Mouse (Mus musculus) CH12.LX (cell line): ENCODE data around the gene Fam49a. TPM values are rescaled to one million over a fixed set of nuclear protein-coding genes. Genes with fewer than 3 reads are reported as not detected.
"Not testable (repeated sequence)": the region's sequence is repeated elsewhere in the genome, so short reads cannot be mapped to it uniquely, and the experiment has no call there.

ENCODE experiments used
- DNase-seq: peaks from one replicate; pipeline ENCODE4 v3.0.0-alpha.2; 2013; ENCODE audit errors: extremely low read depth
- H3K27ac ChIP-seq: 2 replicates; pipeline ENCODE4 v1.5.1; 2012; ENCODE audit warnings: low read depth, mild to moderate bottlenecking, control low read depth, moderate library complexity; ENCODE audit not compliant: insufficient read depth
- H3K27me3 ChIP-seq: replicated peaks from 2 replicates; pipeline ENCODE3; 2012; ENCODE audit warnings: inconsistent platforms
- H3K36me3 ChIP-seq, 2 experiments: replicated peaks in 1 of 2; 2 replicates each; pipeline versions ENCODE3 to v1.6.1; 2012; ENCODE audit warnings: inconsistent platforms in 1 of 2, low read length in 1 of 2, mild to moderate bottlenecking in 1 of 2, mixed read lengths in 1 of 2, moderate library complexity in 1 of 2; ENCODE audit not compliant: control insufficient read depth in 1 of 2, insufficient read depth in 1 of 2
- H3K4me1 ChIP-seq, 2 experiments: 2 replicates each; pipeline ENCODE4 v1.6.1; 2012; ENCODE audit warnings: inconsistent platforms in 1 of 2, moderate library complexity in 1 of 2; ENCODE audit not compliant: insufficient read depth in 2 of 2, control insufficient read depth in 1 of 2
- H3K4me2 ChIP-seq: 2 replicates; pipeline ENCODE4 v1.6.1; 2012; ENCODE audit warnings: low read depth, mild to moderate bottlenecking, control low read depth; ENCODE audit not compliant: poor library complexity, insufficient read depth, severe bottlenecking
- H3K4me3 ChIP-seq, 3 experiments: fragments of 150-350 bp in 1 of 3; sonication (generic) in 1 of 3; replicated peaks in 1 of 3; 2 replicates each; pipeline versions ENCODE3 to v1.5.1; 2011 to 2012; ENCODE audit warnings: low read depth in 2 of 3, low read length in 2 of 3, mild to moderate bottlenecking in 2 of 3, moderate library complexity in 2 of 3, control low read depth in 1 of 3, improper control_type of control experiment in 1 of 3, inconsistent platforms in 1 of 3, mixed read lengths in 1 of 3; ENCODE audit not compliant: poor library complexity in 1 of 3
- H3K79me2 ChIP-seq: replicated peaks from 2 replicates; pipeline ENCODE4 v1.6.1; 2012; ENCODE audit warnings: mild to moderate bottlenecking, moderate library complexity; ENCODE audit not compliant: control insufficient read depth, poor library complexity, insufficient read depth, severe bottlenecking; ENCODE audit errors: extremely low read depth
- H3K9ac ChIP-seq: 2 replicates; pipeline ENCODE4 v1.6.1; 2012; ENCODE audit warnings: low read depth, mild to moderate bottlenecking, control low read depth, moderate library complexity; ENCODE audit not compliant: insufficient read depth
- H3K9me3 ChIP-seq: replicated peaks from 2 replicates; pipeline ENCODE3; 2012; ENCODE audit warnings: low read length, inconsistent platforms, mixed read lengths
- CHD2 ChIP-seq: IDR thresholded peaks from 2 replicates; pipeline ENCODE4 v1.6.1; 2011; ENCODE audit warnings: low read length, improper control_type of control experiment
- CTCF ChIP-seq, 2 experiments: IDR thresholded peaks in 1 of 2; conservative IDR thresholded peaks in 1 of 2; 2 replicates each; pipeline ENCODE4 v1.5.1; 2011 to 2012; ENCODE audit warnings: low read depth in 2 of 2, low read length in 2 of 2, improper control_type of control experiment in 1 of 2, inconsistent platforms in 1 of 2, mild to moderate bottlenecking in 1 of 2, moderate library complexity in 1 of 2
- ELF1 ChIP-seq: IDR thresholded peaks from 2 replicates; pipeline ENCODE4 v1.6.1; 2014; ENCODE audit warnings: low read depth, mild to moderate bottlenecking, inconsistent platforms, low read length, improper control_type of control experiment
- GABPA ChIP-seq: IDR thresholded peaks from 2 replicates; pipeline ENCODE4 v1.6.1; 2012; ENCODE audit warnings: low read depth, low read length, improper control_type of control experiment, inconsistent platforms; ENCODE audit not compliant: insufficient replicate concordance
- HCFC1 ChIP-seq: IDR thresholded peaks from 2 replicates; pipeline ENCODE4 v1.6.1; 2012; ENCODE audit warnings: low read depth, mild to moderate bottlenecking, inconsistent platforms, low read length, improper control_type of control experiment
- IRF4 ChIP-seq: IDR thresholded peaks from 2 replicates; pipeline ENCODE4 v1.6.1; 2014; ENCODE audit warnings: low read depth, mild to moderate bottlenecking, inconsistent platforms, low read length, improper control_type of control experiment
- KAT2A ChIP-seq: IDR thresholded peaks from 2 replicates; pipeline ENCODE4 v1.6.1; 2012; ENCODE audit warnings: low read length, improper control_type of control experiment, inconsistent platforms; ENCODE audit not compliant: insufficient replicate concordance
- MAFK ChIP-seq: IDR thresholded peaks from 2 replicates; pipeline ENCODE4 v1.6.1; 2011; ENCODE audit warnings: low read length, improper control_type of control experiment; ENCODE audit not compliant: insufficient replicate concordance
- MAX ChIP-seq: IDR thresholded peaks from 2 replicates; pipeline ENCODE4 v1.6.1; 2011; ENCODE audit warnings: low read length, improper control_type of control experiment
- MYC ChIP-seq: IDR thresholded peaks from 2 replicates; pipeline ENCODE4 v1.6.1; 2011; ENCODE audit warnings: low read depth, mild to moderate bottlenecking, improper control_type of control experiment, low read length
- NELFE ChIP-seq: IDR thresholded peaks from 2 replicates; pipeline ENCODE4 v1.6.1; 2011; ENCODE audit warnings: low read depth, low read length, improper control_type of control experiment
- NRF1 ChIP-seq: IDR thresholded peaks from 2 replicates; pipeline ENCODE4 v1.6.1; 2014; ENCODE audit warnings: low read depth, mild to moderate bottlenecking, inconsistent platforms, low read length, improper control_type of control experiment, moderate library complexity
- PAX5 ChIP-seq: IDR thresholded peaks from 2 replicates; pipeline ENCODE4 v1.6.1; 2012; ENCODE audit warnings: low read length, inconsistent platforms, mixed read lengths
- POLR2AphosphoS2 ChIP-seq: IDR thresholded peaks from 2 replicates; pipeline ENCODE4 v1.6.1; 2011; ENCODE audit warnings: low read depth, low read length, improper control_type of control experiment
- RAD21 ChIP-seq: IDR thresholded peaks from 2 replicates; pipeline ENCODE4 v1.6.1; 2011; ENCODE audit warnings: low read depth, mild to moderate bottlenecking, low read length, improper control_type of control experiment, moderate library complexity
- RCOR1 ChIP-seq: conservative IDR thresholded peaks from 2 replicates; pipeline ENCODE4 v1.6.1; 2012; ENCODE audit warnings: low read depth, mild to moderate bottlenecking, inconsistent platforms, low read length, improper control_type of control experiment
- SMC3 ChIP-seq: IDR thresholded peaks from 2 replicates; pipeline ENCODE4 v1.6.1; 2011; ENCODE audit warnings: low read depth, low read length, improper control_type of control experiment
- UBTF ChIP-seq: IDR thresholded peaks from 2 replicates; pipeline ENCODE4 v1.6.1; 2012; ENCODE audit warnings: low read depth, mild to moderate bottlenecking, inconsistent platforms, low read length, improper control_type of control experiment, moderate library complexity
- USF2 ChIP-seq: conservative IDR thresholded peaks from 2 replicates; pipeline ENCODE4 v1.6.1; 2011; ENCODE audit warnings: low read depth, low read length, improper control_type of control experiment
- ZC3H11A ChIP-seq: IDR thresholded peaks from 2 replicates; pipeline ENCODE4 v1.6.1; 2012; ENCODE audit warnings: low read depth, mild to moderate bottlenecking, inconsistent platforms, low read length, improper control_type of control experiment
- ZMIZ1 ChIP-seq: IDR thresholded peaks from 2 replicates; pipeline ENCODE4 v1.6.1; 2012; ENCODE audit warnings: low read depth, mild to moderate bottlenecking, inconsistent platforms, low read length, improper control_type of control experiment
- ZNF384 ChIP-seq: IDR thresholded peaks from 2 replicates; pipeline ENCODE4 v1.6.1; 2012; ENCODE audit warnings: low read depth, low read length, improper control_type of control experiment, inconsistent platforms
- dilution Hi-C: fragments of 300-500 bp; cut with MboI; formaldehyde crosslinking; loops from 2 replicates; pipeline ENCODE4 v1.14.3; 2020; ENCODE audit warnings: low sequenced_read_pairs; ENCODE audit not compliant: extremely low pct_unique_long_range_greater_than_20kb, extremely low pct_ligation_motif_present
- in situ Hi-C: fragments of 300-500 bp; cut with MboI; formaldehyde crosslinking; loops from 3 replicates; pipeline ENCODE4 v1.14.3; 2019; ENCODE audit warnings: low sequenced_read_pairs, low pct_ligation_motif_present, low pct_unique_long_range_greater_than_20kb, mixed read lengths
- polyA plus RNA-seq: library from polyadenylated mRNA; unstranded; fragments of >175 nt; gene quantifications from 2 replicates; pipeline ENCODE4 v1.2.1, GENCODE M21; 2012; ENCODE audit warnings: low read depth; ENCODE audit not compliant: insufficient read length
- total RNA-seq, 2 experiments: library from RNA; depleted of rRNA; stranded (reverse); fragments of 300-350 nt in 1 of 2; fragments of >200 nt in 1 of 2; gene quantifications; 2 replicates each; pipeline ENCODE4 v1.2.3; 2012 to 2014

The Fam49a gene
- total and polyA plus RNA-seq, 3 experiments: 11.4 to 21.3 (median 17.9) TPM

DNA sequence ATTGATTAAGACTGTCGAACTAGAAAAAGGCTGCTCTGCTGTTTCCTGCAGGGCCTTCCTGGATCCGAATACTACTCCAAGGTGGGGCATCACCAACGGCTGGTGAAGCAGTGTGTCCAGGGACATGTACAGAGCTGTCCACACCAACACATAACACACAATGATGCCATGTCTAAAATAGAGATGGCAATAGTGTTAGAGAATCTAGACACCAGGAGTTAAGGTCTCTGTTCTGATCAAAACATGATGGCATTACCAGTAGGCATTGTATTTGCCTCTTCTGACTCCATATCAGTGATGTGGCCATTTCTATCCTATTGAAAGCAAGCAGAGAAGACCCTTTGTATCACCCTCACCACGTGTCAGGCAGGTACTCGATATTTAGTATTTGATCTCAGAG is 61.1 kb downstream of the Fam49a start:
- Histone ChIP-seq H3K4me3 (no peak overlapping the region), H3K27ac (no peak overlapping the region), H3K9me3 (no peaks in the 10 kb centered on the region), H3K36me3 (peaks cover 0 to 42% of the 10 kb centered on the region in 2 experiments), H3K27me3 (no peaks in the 10 kb centered on the region), H3K4me2 (no peak overlapping the region), H3K4me1 (peaks cover 0 to 41% of the 10 kb centered on the region in 2 experiments; a peak in 2 of 4 replicates), H3K9ac (no peak overlapping the region), H3K79me2 (no peaks in the 10 kb centered on the region)
- in situ Hi-C loops (no loop called here), dilution Hi-C loops (no loop called here)
- DNase-seq: no peak
- TF ChIP-seq PAX5 (no peak), POLR2AphosphoS2 (no peak), NELFE (no peak), IRF4 (no peak), MAX (no peak), NRF1 (no peak), GABPA (no peak), ZMIZ1 (no peak), MAFK (no peak), SMC3 (no peak), MYC (no peak), CHD2 (no peak), HCFC1 (no peak), KAT2A (no peak), RCOR1 (no peak), ZNF384 (no peak), ELF1 (no peak), ZC3H11A (no peak)

DNA sequence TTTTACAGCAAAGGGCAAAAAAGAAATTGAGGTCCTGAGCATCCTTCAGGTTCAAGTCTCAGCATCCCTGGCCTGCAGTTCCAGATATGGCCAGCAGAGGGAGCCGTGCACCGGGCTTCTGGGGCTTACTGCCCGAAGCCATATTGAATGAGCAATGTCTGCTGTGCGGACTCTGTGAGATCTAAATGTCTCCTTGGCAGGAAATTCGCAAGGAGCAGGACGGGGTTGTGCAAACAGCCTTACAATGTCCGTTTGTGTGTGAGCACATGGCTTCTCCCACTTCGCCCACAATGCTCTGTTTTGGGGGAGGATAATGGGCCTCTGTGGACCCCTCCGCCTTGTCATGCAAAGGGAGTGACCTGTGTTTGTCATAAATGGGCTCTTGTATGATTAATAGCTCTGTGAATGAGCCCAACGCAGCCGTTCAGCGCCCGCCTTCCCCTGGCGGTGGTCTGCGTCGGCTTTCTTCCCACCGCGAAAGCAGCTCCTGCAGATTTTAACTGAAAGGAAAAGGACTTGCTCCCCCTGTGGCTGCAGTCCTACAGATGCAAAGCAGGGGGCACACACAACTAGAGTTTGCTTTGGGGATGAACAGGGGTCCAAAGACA is 61.8 kb downstream of the Fam49a start:
- dilution Hi-C loops: no loop called here

DNA sequence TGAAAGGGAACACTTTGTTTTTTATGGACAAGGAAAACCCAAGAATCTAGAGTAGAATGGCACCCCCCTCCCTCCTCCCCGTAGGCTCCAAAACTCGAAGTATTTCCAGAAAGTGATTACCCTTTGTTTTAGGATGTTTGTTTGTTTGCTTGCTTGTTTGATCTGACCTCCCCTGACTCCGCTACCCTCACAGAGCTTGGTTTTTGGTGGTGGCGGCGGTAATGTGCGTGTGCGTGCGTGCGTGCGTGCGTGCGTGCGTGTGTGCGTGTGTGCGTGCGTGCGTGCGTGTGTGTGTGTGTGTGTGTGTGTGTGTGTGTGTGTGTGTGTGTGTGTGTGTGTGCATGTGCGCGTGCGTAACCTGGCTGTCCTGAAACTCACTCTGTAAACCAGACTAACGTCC is 62.3 kb downstream of the Fam49a start:
- in situ Hi-C loops, H3K27ac ChIP-seq, dilution Hi-C loops, H3K79me2 ChIP-seq, H3K9me3 ChIP-seq, H3K9ac ChIP-seq, H3K4me2 ChIP-seq, H3K27me3 ChIP-seq, H3K4me3 ChIP-seq, DNase-seq: not testable (repeated sequence)
- Histone ChIP-seq H3K36me3 (peaks cover 0 to 37% of the 10 kb centered on the region in 2 experiments), H3K4me1 (peaks cover 0 to 44% of the 10 kb centered on the region in 2 experiments; a peak in 2 of 4 replicates)

More for the DNA sequence above, 61.8 kb downstream of the Fam49a start:
- TF ChIP-seq ZMIZ1 (no peak), ZNF384 (no peak), CTCF (conservative IDR thresholded peaks at IDR 0.05 in 1 of 2, IDR thresholded peaks at IDR 0.05 in 1 of 2; ENCODE audit: low read depth in 2 of 2, low read length in 2 of 2) (peak; percentile 92 to 99), SMC3 (peak; percentile 89), USF2 (no peak), NELFE (0 out of 2 replicates have a peak, but pooled peaks have one; percentile 42), NRF1 (peak; percentile 16; the same call in 1 of the 2 replicates), UBTF (no peak), RAD21 (peak; percentile 83)
- no peak overlapping the region for H3K4me2 ChIP-seq
- H3K4me3 ChIP-seq: no peak overlapping the region
- H3K9me3 ChIP-seq: no peaks in the 10 kb centered on the region
- DNase-seq: peak; percentile 65
- no peaks in the 10 kb centered on the region for H3K27me3 ChIP-seq
- no peak overlapping the region for H3K27ac ChIP-seq
- peaks cover 0 to 38% of the 10 kb centered on the region in 2 experiments for H3K36me3 ChIP-seq
- H3K9ac ChIP-seq: no peak overlapping the region
- in situ Hi-C loops: no loop called here
- peaks cover 0 to 44% of the 10 kb centered on the region in 2 experiments; a peak in 2 of 4 replicates for H3K4me1 ChIP-seq
- no peaks in the 10 kb centered on the region for H3K79me2 ChIP-seq
